Mouse (Mus musculus) ES-E14 (cell line): ENCODE measurements at regions not wholly inside any gene's neighbourhood (a gene's known extent, or its start where the extent isn't known, plus 50 kb on each side); places are given as distances from the start of the nearest gene placed in this dataset.

ENCODE experiments used
- DNase-seq: peaks from one replicate; pipeline ENCODE4 v3.0.0-alpha.2; 2013; ENCODE audit warnings: low read depth, low spot score
- H3K27ac ChIP-seq: 2 replicates; pipeline ENCODE4 v1.5.1; 2012; ENCODE audit warnings: low read depth, mild to moderate bottlenecking, low read length, moderate library complexity, mixed read lengths; ENCODE audit not compliant: poor library complexity, insufficient read depth, severe bottlenecking
- H3K36me3 ChIP-seq: 2 replicates; pipeline ENCODE4 v1.6.1; 2012; ENCODE audit warnings: mild to moderate bottlenecking, low read length, moderate library complexity, mixed read lengths; ENCODE audit not compliant: control insufficient read depth, poor library complexity, insufficient read depth, severe bottlenecking
- H3K4me1 ChIP-seq, 2 experiments: fragments of 150-350 bp in 1 of 2; sonication (generic) in 1 of 2; 2 replicates each; pipeline ENCODE4 v1.6.1; 2012; ENCODE audit warnings: low read length in 2 of 2, mild to moderate bottlenecking in 1 of 2, mixed read lengths in 1 of 2; ENCODE audit not compliant: control insufficient read depth in 2 of 2, insufficient read depth in 2 of 2, poor library complexity in 1 of 2
- H3K4me3 ChIP-seq, 2 experiments: fragments of 150-350 bp in 1 of 2; sonication (generic) in 1 of 2; 2 replicates each; pipeline ENCODE4 v1.5.1; 2012; ENCODE audit warnings: low read length in 2 of 2, low read depth in 1 of 2, mild to moderate bottlenecking in 1 of 2, mixed read lengths in 1 of 2; ENCODE audit not compliant: insufficient read depth in 1 of 2, poor library complexity in 1 of 2, severe bottlenecking in 1 of 2
- H3K9ac ChIP-seq: 2 replicates; pipeline ENCODE4 v1.6.1; 2012; ENCODE audit warnings: low read depth, mild to moderate bottlenecking, low read length, mixed read lengths; ENCODE audit not compliant: poor library complexity, insufficient read depth, severe bottlenecking
- H3K9me3 ChIP-seq: fragments of 150-350 bp; sonication (generic); 2 replicates; pipeline ENCODE4 v1.6.1; 2012; ENCODE audit warnings: low read depth, mild to moderate bottlenecking, low read length; ENCODE audit not compliant: control insufficient read depth, insufficient read depth
- CHD2 ChIP-seq: IDR thresholded peaks from 2 replicates; pipeline ENCODE4 v1.6.1; 2014; ENCODE audit warnings: mild to moderate bottlenecking, low read depth, low read length, inconsistent platforms
- HCFC1 ChIP-seq: IDR thresholded peaks from 2 replicates; pipeline ENCODE4 v1.6.1; 2012; ENCODE audit warnings: low read length, inconsistent platforms, borderline replicate concordance; ENCODE audit not compliant: insufficient read depth
- MAFK ChIP-seq: IDR thresholded peaks from 2 replicates; pipeline ENCODE4 v1.6.1; 2014; ENCODE audit warnings: mild to moderate bottlenecking, low read depth, low read length, inconsistent platforms; ENCODE audit not compliant: insufficient read depth
- ZC3H11A ChIP-seq: IDR thresholded peaks from 2 replicates; pipeline ENCODE4 v1.6.1; 2012; ENCODE audit warnings: low read depth, mild to moderate bottlenecking, inconsistent platforms, low read length, borderline replicate concordance
- ZNF384 ChIP-seq: IDR thresholded peaks from 2 replicates; pipeline ENCODE4 v1.6.1; 2012; ENCODE audit warnings: low read depth, low read length, inconsistent platforms
- in situ Hi-C, 2 experiments: fragments of 600-800 bp; cut with MboI; formaldehyde crosslinking; loops; one replicate each; pipeline ENCODE4 v1.15.1; 2025; ENCODE audit warnings: low sequenced_read_pairs in 2 of 2, inconsistent platforms in 1 of 2; ENCODE audit not compliant: unreplicated experiment in 2 of 2

DNA sequence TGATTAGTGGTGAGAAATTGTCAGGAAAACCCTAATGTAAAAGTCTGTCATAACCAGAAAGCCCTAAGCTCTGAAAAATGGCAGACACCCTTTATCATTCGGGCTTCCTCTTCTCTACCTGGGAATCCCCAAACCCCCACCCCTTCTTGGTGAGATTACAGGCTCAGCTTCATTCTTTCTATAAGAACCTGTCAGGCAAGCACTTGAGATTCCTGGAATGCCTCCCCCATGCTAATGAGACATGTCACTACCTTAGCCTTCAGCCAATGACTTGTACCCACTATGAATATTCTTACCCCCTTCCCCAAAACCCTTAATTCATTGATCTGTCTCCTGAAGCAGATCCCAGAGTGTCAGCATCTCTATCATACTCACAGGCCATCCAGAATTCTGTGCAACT is 254.5 kb upstream of the Gcfc2 start:
- TF ChIP-seq ZNF384 = no peak
- TF ChIP-seq HCFC1 = no peak
- Histone ChIP-seq H3K4me1 (no peaks in the 10 kb centered on the region), H3K9me3 (no peaks in the 10 kb centered on the region), H3K36me3 (no peaks in the 10 kb centered on the region), H3K9ac (no peak overlapping the region), H3K4me3 (no peak overlapping the region), H3K27ac (no peak overlapping the region)
- no peak for DNase-seq
- in situ Hi-C loops = no loop called here

DNA sequence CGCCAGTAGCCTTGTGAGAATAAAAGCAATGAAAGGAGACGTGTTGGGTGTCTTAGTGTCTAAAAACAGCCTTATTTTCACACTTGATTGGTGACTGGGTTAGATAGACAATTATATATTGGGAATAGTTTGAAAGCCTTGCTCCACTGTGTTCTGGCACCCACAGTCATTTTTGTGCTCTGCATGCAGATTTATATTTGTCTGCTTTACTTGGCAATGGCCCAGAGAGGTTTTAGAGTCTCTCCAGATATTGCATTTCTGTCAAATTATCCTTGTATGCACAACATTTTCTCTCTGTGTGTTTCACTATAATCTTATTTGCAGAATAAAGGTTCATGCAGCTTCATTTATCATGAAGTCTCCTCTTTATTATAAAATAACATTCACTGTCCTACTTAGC is 250.2 kb upstream of the Gcfc2 start:
- in situ Hi-C loops = no loop called here
- H3K36me3 ChIP-seq = no peaks in the 10 kb centered on the region
- no peak for DNase-seq

DNA sequence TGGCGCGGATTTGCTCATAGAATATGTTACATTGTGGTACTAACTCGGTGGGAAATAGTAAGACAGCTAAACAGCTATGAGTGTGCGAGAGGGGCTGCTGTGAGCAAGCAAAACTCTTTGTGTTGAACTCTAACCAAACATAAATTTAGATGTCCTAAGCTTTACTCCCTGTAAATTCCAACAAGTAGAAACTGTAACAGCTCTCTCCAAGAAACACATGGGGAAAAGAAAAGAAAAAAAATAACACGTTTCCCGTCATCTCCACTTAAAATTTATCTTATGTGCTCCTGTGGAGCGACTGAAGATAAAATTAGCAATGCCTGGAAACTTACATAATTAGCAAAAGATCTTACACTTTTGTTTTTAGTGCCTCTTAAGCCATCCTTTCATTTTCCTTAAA is 226.2 kb upstream of the Gcfc2 start:
- TF ChIP-seq MAFK (no peak), ZC3H11A (no peak), ZNF384 (no peak), HCFC1 (no peak), CHD2 (no peak)
- no peaks in the 10 kb centered on the region for H3K4me1 ChIP-seq
- no peak overlapping the region for H3K4me3 ChIP-seq
- DNase-seq = no peak
- H3K9ac ChIP-seq = no peak overlapping the region
- no peaks in the 10 kb centered on the region for H3K9me3 ChIP-seq
- no peaks in the 10 kb centered on the region for H3K36me3 ChIP-seq
- in situ Hi-C loops = no loop called here
- no peak overlapping the region for H3K27ac ChIP-seq

More for the DNA sequence above, 250.2 kb upstream of the Gcfc2 start:
- Histone ChIP-seq H3K27ac (no peak overlapping the region), H3K9ac (no peak overlapping the region), H3K9me3 (no peaks in the 10 kb centered on the region), H3K4me1 (no peaks in the 10 kb centered on the region), H3K4me3 (no peak overlapping the region)
- TF ChIP-seq CHD2 (no peak), HCFC1 (no peak), ZNF384 (no peak), ZC3H11A (no peak), MAFK (no peak)

DNA sequence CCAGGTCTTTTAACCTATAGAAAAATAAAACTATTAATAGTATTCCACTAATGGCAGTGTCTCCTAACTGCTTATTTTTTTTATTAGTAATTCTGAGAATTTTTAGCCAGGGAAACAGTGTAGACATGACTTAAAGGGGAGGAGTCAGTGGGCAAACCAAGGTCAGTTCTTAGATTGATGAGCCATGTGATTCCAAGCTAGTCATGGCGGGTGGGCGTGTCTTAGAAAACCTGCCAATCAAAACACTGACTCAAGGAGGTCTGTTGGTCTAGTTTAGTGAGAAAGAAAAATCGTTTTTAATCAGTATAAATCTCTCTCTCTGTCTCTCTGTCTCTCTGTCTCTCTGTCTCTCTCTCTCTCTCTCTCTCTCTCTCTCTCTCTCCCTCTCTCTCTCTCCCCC is 225.3 kb upstream of the Gcfc2 start:
- TF ChIP-seq HCFC1 (no peak), ZNF384 (no peak), ZC3H11A (no peak), CHD2 (no peak), MAFK (no peak)
- no peak for DNase-seq

DNA sequence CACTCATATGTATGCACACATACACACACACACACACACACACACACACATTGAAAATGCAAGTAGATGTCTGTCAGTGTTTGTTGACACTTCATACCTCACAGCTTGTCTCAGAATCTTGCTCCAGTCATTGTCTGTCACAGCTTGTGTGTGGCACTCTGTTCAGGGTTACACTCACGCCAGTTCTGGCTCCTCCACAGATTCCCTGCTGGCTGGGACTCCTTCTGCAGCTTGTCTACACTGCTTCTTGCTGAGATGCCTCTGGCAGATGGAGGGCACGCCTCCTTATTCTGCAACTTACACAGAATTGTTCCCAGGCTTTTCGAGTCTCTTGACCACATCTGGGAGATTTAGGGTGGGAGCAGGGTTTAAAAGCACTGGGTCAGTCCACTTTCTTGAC is 208.6 kb upstream of the Gcfc2 start:
- Histone ChIP-seq H3K4me3 (no peak overlapping the region), H3K9ac (no peak overlapping the region), H3K4me1 (no peaks in the 10 kb centered on the region), H3K36me3 (no peaks in the 10 kb centered on the region), H3K27ac (no peak overlapping the region), H3K9me3 (no peaks in the 10 kb centered on the region)
- no peak for TF ChIP-seq ZC3H11A
- TF ChIP-seq CHD2 = no peak
- TF ChIP-seq ZNF384 = no peak
- no peak for TF ChIP-seq HCFC1
- no peak for TF ChIP-seq MAFK
- no peak for DNase-seq
- in situ Hi-C loops = no loop called here

More for the DNA sequence above, 225.3 kb upstream of the Gcfc2 start:
- Histone ChIP-seq H3K9me3 (no peaks in the 10 kb centered on the region), H3K9ac (no peak overlapping the region), H3K4me1 (no peaks in the 10 kb centered on the region), H3K27ac (no peak overlapping the region), H3K36me3 (no peaks in the 10 kb centered on the region), H3K4me3 (no peak overlapping the region)
- in situ Hi-C loops = no loop called here
